Mouse (Mus musculus) forebrain, embryonic 16.5 days (tissue): ENCODE results near the gene Stxbp6. TPM values are rescaled to one million over a fixed set of nuclear protein-coding genes. Genes with fewer than 3 reads are reported as not detected.

Source experiments
- ATAC-seq: fragments of 200-750 bp; cut with Nextera tagmentation; 2 replicates; pipeline ENCODE4 v1.8.0; 2017; ENCODE audit warnings: mild to moderate bottlenecking, moderate library complexity
- H3K27ac ChIP-seq: fragments of 300-500 bp; sonication (generic); 2 replicates; pipeline ENCODE4 v1.5.1; 2014; ENCODE audit warnings: low read length, control low read depth
- H3K27me3 ChIP-seq: fragments of 300-500 bp; sonication (generic); replicated peaks from 2 replicates; pipeline ENCODE4 v1.6.1; 2014; ENCODE audit warnings: low read length; ENCODE audit not compliant: control insufficient read depth, insufficient read depth
- H3K36me3 ChIP-seq: fragments of 300-500 bp; sonication (generic); 2 replicates; pipeline ENCODE4 v1.6.1; 2014; ENCODE audit not compliant: control insufficient read depth, insufficient read depth
- H3K4me1 ChIP-seq: fragments of 300-500 bp; sonication (generic); replicated peaks from 2 replicates; pipeline ENCODE4 v1.6.1; 2014; ENCODE audit warnings: low read length; ENCODE audit not compliant: control insufficient read depth, insufficient read depth
- H3K4me2 ChIP-seq: fragments of 300-500 bp; sonication (generic); 2 replicates; pipeline ENCODE4 v1.6.1; 2014; ENCODE audit warnings: mild to moderate bottlenecking, low read length, control low read depth
- H3K4me3 ChIP-seq: fragments of 300-500 bp; sonication (generic); replicated peaks from 2 replicates; pipeline ENCODE4 v1.5.1; 2014; ENCODE audit warnings: mild to moderate bottlenecking, low read length, control low read depth
- H3K9ac ChIP-seq: fragments of 300-500 bp; sonication (generic); replicated peaks from 2 replicates; pipeline ENCODE4 v1.6.1; 2014; ENCODE audit warnings: low read depth, low read length, control low read depth
- H3K9me3 ChIP-seq: fragments of 300-500 bp; sonication (generic); 2 replicates; pipeline ENCODE4 v1.6.1; 2016; ENCODE audit warnings: low read length; ENCODE audit not compliant: control insufficient read depth
- WGBS: fragments of 180-500 bp; shearing (Covaris S2); extraction: QIAGEN DNeasy Blood & Tissue Kit; methylation state at CpG from one replicate; pipeline ENCODE4 v1.1.7; 2014; 5-methylcytosine and 5-hydroxymethylcytosine counted together
- polyA plus RNA-seq: library from polyadenylated mRNA; unstranded; fragments of >200 nt; fragmentation: Nextera tagmentation; extraction: Ambion mirVana; gene quantifications from 2 replicates; pipeline ENCODE4 v1.2.1, GENCODE M21; 2015

Gene Stxbp6
- polyA plus RNA-seq, 1 experiment from 2014 or later, result 13.6 TPM

GRCm38 (mm10) chr12:44990379-44990778 lies 84.1 kb downstream of the Stxbp6 start:
- peak overlapping the region; percentile 47; the same call in 1 of the 2 replicates for H3K27ac ChIP-seq
- H3K4me3 ChIP-seq, result no peak overlapping the region
- no peaks in the 10 kb centered on the region for H3K9me3 ChIP-seq
- peak overlapping the region; percentile 16; the same call in 1 of the 2 replicates for H3K4me2 ChIP-seq
- no peaks in the 10 kb centered on the region for H3K27me3 ChIP-seq
- ATAC-seq, result peak; percentile 45; the same call in 1 of the 2 replicates
- peaks cover 7% of the 10 kb centered on the region for H3K4me1 ChIP-seq
- H3K9ac ChIP-seq, result no peak overlapping the region
- 48% methylated on average over 9 of the region's 9 CpGs for WGBS
- no peaks in the 10 kb centered on the region for H3K36me3 ChIP-seq

GRCm38 (mm10) chr12:44989011-44989410 lies 85.5 kb downstream of the Stxbp6 start:
- ATAC-seq, result no peak
- H3K4me3 ChIP-seq, result no peak overlapping the region
- WGBS, result 92% methylated on average over 4 of the region's 4 CpGs
- no peak overlapping the region for H3K27ac ChIP-seq
- no peaks in the 10 kb centered on the region for H3K9me3 ChIP-seq
- peaks cover 7% of the 10 kb centered on the region for H3K4me1 ChIP-seq
- H3K4me2 ChIP-seq, result no peak overlapping the region
- no peaks in the 10 kb centered on the region for H3K27me3 ChIP-seq
- H3K9ac ChIP-seq, result no peak overlapping the region
- no peaks in the 10 kb centered on the region for H3K36me3 ChIP-seq

- H3K4me1 ChIP-seq, result peaks cover 7% of the 10 kb centered on the region
- no peak for ATAC-seq
- WGBS, result 47% methylated on average over 1 of the region's 1 CpGs
- H3K27ac ChIP-seq, result no peak overlapping the region
- H3K36me3 ChIP-seq, result no peaks in the 10 kb centered on the region
- no peaks in the 10 kb centered on the region for H3K9me3 ChIP-seq
- H3K27me3 ChIP-seq, result no peaks in the 10 kb centered on the region
- H3K9ac ChIP-seq, result no peak overlapping the region
- no peak overlapping the region for H3K4me3 ChIP-seq
- no peak overlapping the region for H3K4me2 ChIP-seq
Measured at GRCm38 (mm10) chr12:44987762-44988161, 86.7 kb downstream of the Stxbp6 start.

- peak; percentile 85 for ATAC-seq
- H3K4me1 ChIP-seq, result peaks cover 8% of the 10 kb centered on the region
- no peaks in the 10 kb centered on the region for H3K36me3 ChIP-seq
- no peak overlapping the region for H3K9ac ChIP-seq
- no peaks in the 10 kb centered on the region for H3K27me3 ChIP-seq
- H3K27ac ChIP-seq, result no peak overlapping the region
- no peak overlapping the region for H3K4me2 ChIP-seq
- WGBS, result 35% methylated on average over 5 of the region's 5 CpGs
- H3K9me3 ChIP-seq, result no peaks in the 10 kb centered on the region
- H3K4me3 ChIP-seq, result no peak overlapping the region
Measured at GRCm38 (mm10) chr12:44979316-44979848, 95.1 kb downstream of the Stxbp6 start.

GRCm38 (mm10) chr12:44975266-44975665 lies 99.2 kb downstream of the Stxbp6 start:
- no peak overlapping the region for H3K27ac ChIP-seq

GRCm38 (mm10) chr12:44971477-44971876 lies 103.0 kb downstream of the Stxbp6 start:
- Histone ChIP-seq H3K9ac (no peak overlapping the region), H3K4me1 (no peaks in the 10 kb centered on the region), H3K27me3 (no peaks in the 10 kb centered on the region), H3K36me3 (no peaks in the 10 kb centered on the region), H3K4me3 (no peak overlapping the region), H3K4me2 (no peak overlapping the region), H3K9me3 (no peaks in the 10 kb centered on the region), H3K27ac (no peak overlapping the region)
- no peak for ATAC-seq
- 96% methylated on average over 2 of the region's 2 CpGs for WGBS

More at GRCm38 (mm10) chr12:44975266-44975665, 99.2 kb downstream of the Stxbp6 start:
- H3K27me3 ChIP-seq, result no peaks in the 10 kb centered on the region
- no peak for ATAC-seq
- H3K9me3 ChIP-seq, result no peaks in the 10 kb centered on the region
- no peak overlapping the region for H3K4me2 ChIP-seq
- WGBS, result 90% methylated on average over 3 of the region's 3 CpGs
- no peaks in the 10 kb centered on the region for H3K36me3 ChIP-seq
- H3K4me1 ChIP-seq, result peaks cover 8% of the 10 kb centered on the region
- H3K9ac ChIP-seq, result no peak overlapping the region
- no peak overlapping the region for H3K4me3 ChIP-seq

- Histone ChIP-seq H3K36me3 (no peaks in the 10 kb centered on the region), H3K9me3 (no peaks in the 10 kb centered on the region), H3K9ac (no peak overlapping the region), H3K27ac (no peak overlapping the region), H3K4me2 (no peak overlapping the region), H3K4me1 (no peaks in the 10 kb centered on the region), H3K27me3 (no peaks in the 10 kb centered on the region), H3K4me3 (no peak overlapping the region)
- no peak for ATAC-seq
- 84% methylated on average over 1 of the region's 1 CpGs for WGBS
Measured at GRCm38 (mm10) chr12:44967448-44967847, 107.1 kb downstream of the Stxbp6 start.

GRCm38 (mm10) chr12:44957474-44957873 lies 117.0 kb downstream of the Stxbp6 start:
- H3K4me1 ChIP-seq, result no peaks in the 10 kb centered on the region
- H3K27me3 ChIP-seq, result no peaks in the 10 kb centered on the region
- H3K9ac ChIP-seq, result no peak overlapping the region
- no peak overlapping the region for H3K4me3 ChIP-seq
- no peak overlapping the region for H3K27ac ChIP-seq
- no peaks in the 10 kb centered on the region for H3K9me3 ChIP-seq
- H3K36me3 ChIP-seq, result no peaks in the 10 kb centered on the region
- whole genome bisulfite sequencing, result 96% methylated on average over 3 of the region's 3 CpGs
- ATAC-seq, result no peak
- no peak overlapping the region for H3K4me2 ChIP-seq

- Histone ChIP-seq H3K4me1 (no peaks in the 10 kb centered on the region), H3K9ac (no peak overlapping the region), H3K27me3 (no peaks in the 10 kb centered on the region), H3K36me3 (no peaks in the 10 kb centered on the region), H3K4me2 (no peak overlapping the region), H3K27ac (no peak overlapping the region), H3K9me3 (no peaks in the 10 kb centered on the region), H3K4me3 (no peak overlapping the region)
- 92% methylated on average over 2 of the region's 2 CpGs for WGBS
- ATAC-seq, result no peak
Measured at GRCm38 (mm10) chr12:44953121-44953520, 121.4 kb downstream of the Stxbp6 start.

DNA sequence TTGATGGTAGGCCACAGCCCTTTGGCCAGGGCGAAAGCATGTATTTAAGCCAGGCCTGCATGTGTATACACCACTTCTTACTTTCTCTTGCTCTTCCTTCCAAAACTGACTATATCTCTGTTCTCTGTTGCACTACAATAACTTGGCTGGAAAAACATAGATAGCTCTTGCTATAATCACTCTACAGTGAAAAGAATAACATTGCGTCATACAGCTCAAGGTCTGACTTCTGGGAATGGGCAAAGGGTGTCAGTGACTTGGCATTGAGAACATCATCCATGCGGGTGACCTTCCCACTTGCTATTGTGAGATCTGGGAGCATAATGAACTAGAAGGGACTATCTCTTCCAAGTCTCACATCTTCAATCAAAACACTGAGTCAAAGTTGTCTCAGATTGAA lies 122.4 kb downstream of the Stxbp6 start:
- no peak for ATAC-seq
- H3K9ac ChIP-seq, result no peak overlapping the region
- H3K36me3 ChIP-seq, result no peaks in the 10 kb centered on the region
- H3K4me3 ChIP-seq, result no peak overlapping the region
- no peaks in the 10 kb centered on the region for H3K9me3 ChIP-seq
- no peak overlapping the region for H3K4me2 ChIP-seq
- WGBS, result 96% methylated on average over 3 of the region's 3 CpGs
- H3K4me1 ChIP-seq, result no peaks in the 10 kb centered on the region
- H3K27ac ChIP-seq, result no peak overlapping the region
- no peaks in the 10 kb centered on the region for H3K27me3 ChIP-seq
